Mouse (Mus musculus): ENCODE data around the gene Cd209g.
"Not testable (repeated sequence)": the region's sequence is repeated elsewhere in the genome, so short reads cannot be mapped to it uniquely, and the experiment has no call there.

GRCm38 (mm10) chr8:4087180-4087722 is 46.6 kb upstream of the Cd209g start:
- TF ChIP-seq CTCF (IDR thresholded peaks at IDR 0.05; ENCODE audit: extremely low read depth, insufficient read depth, insufficient read length, insufficient replicate concordance); POLR2A (IDR thresholded peaks at IDR 0.05; ENCODE audit: low read depth, low read length): not testable (repeated sequence)

All from spleen, adult 2 months (tissue).